Mouse (Mus musculus) embryonic facial prominence, embryonic 10.5 days (tissue): Measurements from ENCODE around the gene Cwf19l1. TPM values are rescaled to one million over a fixed set of nuclear protein-coding genes. Genes with fewer than 3 reads are reported as not detected.
"Not testable (repeated sequence)": the region's sequence is repeated elsewhere in the genome, so short reads cannot be mapped to it uniquely, and the experiment has no call there.

Source experiments
- DNase-seq: peaks from one replicate; pipeline ENCODE4 v3.0.0-alpha.2; 2017; ENCODE audit warnings: low spot score
- H3K27ac ChIP-seq: fragments of 300-500 bp; sonication (generic); replicated peaks from 2 replicates; pipeline ENCODE4 v1.5.1; 2016; ENCODE audit warnings: mild to moderate bottlenecking
- H3K27me3 ChIP-seq: fragments of 300-500 bp; sonication (generic); replicated peaks from 2 replicates; pipeline ENCODE4 v1.6.1; 2016; ENCODE audit warnings: low read depth, mild to moderate bottlenecking; ENCODE audit not compliant: poor library complexity, severe bottlenecking
- H3K36me3 ChIP-seq: fragments of 300-500 bp; sonication (generic); replicated peaks from 2 replicates; pipeline ENCODE4 v1.6.1; 2016; ENCODE audit warnings: mild to moderate bottlenecking, moderate library complexity
- H3K4me1 ChIP-seq: fragments of 300-500 bp; sonication (generic); 2 replicates; pipeline ENCODE4 v1.6.1; 2016
- H3K4me3 ChIP-seq: fragments of 300-500 bp; sonication (generic); 2 replicates; pipeline ENCODE4 v1.5.1; 2016; ENCODE audit warnings: mild to moderate bottlenecking, moderate library complexity
- H3K9me3 ChIP-seq: fragments of 300-500 bp; sonication (generic); 2 replicates; pipeline ENCODE4 v1.6.1; 2016; ENCODE audit warnings: mild to moderate bottlenecking
- WGBS: fragments of 180-500 bp; shearing (Covaris S2); methylation state at CpG from one replicate; pipeline ENCODE4 v1.1.7; 2016; 5-methylcytosine and 5-hydroxymethylcytosine counted together
- polyA plus RNA-seq: library from polyadenylated mRNA; unstranded; fragments of >200 nt; fragmentation: Nextera tagmentation; extraction: Ambion mirVana; gene quantifications from 2 replicates; pipeline ENCODE4 v1.2.1, GENCODE M21; 2016

Cwf19l1 gene
- polyA plus RNA-seq, 1 experiment from 2014 or later, result 41.1 TPM

DNA sequence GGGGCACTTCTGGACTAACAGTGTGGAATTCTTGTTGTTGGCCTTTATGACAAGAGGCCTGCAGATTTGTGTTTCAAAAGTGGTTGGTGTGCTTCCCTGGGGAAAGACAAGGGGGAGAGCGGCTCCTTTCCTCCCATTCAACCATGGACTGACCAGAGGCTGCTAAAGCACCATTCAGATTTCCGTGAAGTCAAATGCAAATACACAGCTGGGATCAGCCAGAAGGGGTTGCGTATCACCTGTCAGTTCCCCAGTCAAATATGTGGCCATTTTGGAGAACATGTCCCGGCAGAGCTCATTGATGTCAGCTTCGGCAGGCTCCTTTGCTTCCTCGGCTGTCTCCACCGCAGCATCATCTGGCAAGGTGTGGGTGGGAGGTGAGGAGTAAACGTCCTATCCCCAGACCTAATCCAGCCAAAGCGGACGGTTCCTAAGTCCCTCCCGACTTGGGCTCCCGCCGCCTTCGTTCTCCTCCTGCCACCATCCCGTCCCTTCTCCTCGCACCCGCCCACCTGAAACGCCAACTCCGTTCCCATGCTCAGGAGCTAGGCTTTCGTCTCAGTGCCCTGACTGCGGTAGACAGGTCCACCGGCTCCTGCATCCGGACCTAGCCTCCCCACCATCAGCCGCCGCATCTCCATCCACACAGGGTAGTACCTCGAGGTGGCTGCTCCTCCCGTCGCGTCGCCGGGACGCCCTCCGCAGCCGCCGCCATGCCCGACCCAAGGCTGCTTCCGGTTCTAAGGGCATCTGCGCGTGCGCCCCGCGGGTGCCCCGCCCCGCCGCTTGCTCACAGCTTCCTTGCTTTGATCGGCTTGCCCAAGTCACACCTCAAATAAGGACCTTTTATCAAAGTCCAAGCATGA, 10.3 kb upstream of the Cwf19l1 start, which contains the start of gene Bloc1s2:
Gene Bloc1s2, minus strand, starts transcription at position 745 of the 866 bp plus-strand sequence.
- Histone ChIP-seq H3K4me3 (peak within 1 kb of the TSS; percentile 87), H3K9me3 (no peaks in the 10 kb centered on the region), H3K4me1 (peaks cover 15% of the 10 kb centered on the region), H3K27me3 (no peaks in the 10 kb centered on the region; the same call in 1 of the 2 replicates), H3K36me3 (peaks cover 38% of the 10 kb centered on the region), H3K27ac (peak within 1 kb of the TSS; percentile 86)
- DNase-seq, result peak; percentile 89
- WGBS, result 3% methylated on average over 46 of the region's 46 CpGs

- peaks cover 53% of the 10 kb centered on the region for H3K36me3 ChIP-seq
Observed at GRCm38 (mm10) chr19:44144366-44144765, 8.7 kb upstream of the Cwf19l1 start.

GRCm38 (mm10) chr19:44135960-44136485, 347 bp upstream of the Cwf19l1 start:
- Histone ChIP-seq H3K36me3 (peaks cover 46% of the 10 kb centered on the region), H3K27ac (peak overlapping the region; percentile 54), H3K9me3 (no peaks in the 10 kb centered on the region), H3K27me3 (no peaks in the 10 kb centered on the region), H3K4me3 (peak overlapping the region; percentile 89), H3K4me1 (peaks cover 11% of the 10 kb centered on the region)
- WGBS, result 30% methylated on average over 7 of the region's 7 CpGs
- no peak for DNase-seq

More at GRCm38 (mm10) chr19:44144366-44144765, 8.7 kb upstream of the Cwf19l1 start:
- Histone ChIP-seq H3K4me3 (no peak overlapping the region), H3K9me3 (no peaks in the 10 kb centered on the region), H3K27ac (no peak overlapping the region), H3K27me3 (no peaks in the 10 kb centered on the region; the same call in 1 of the 2 replicates), H3K4me1 (peaks cover 15% of the 10 kb centered on the region)
- DNase-seq, result no peak
- WGBS, result 92% methylated on average over 9 of the region's 9 CpGs

- peaks cover 11% of the 10 kb centered on the region for H3K4me1 ChIP-seq
- H3K9me3 ChIP-seq, result no peaks in the 10 kb centered on the region
- peaks cover 48% of the 10 kb centered on the region for H3K36me3 ChIP-seq
- H3K4me3 ChIP-seq, result no peak overlapping the region
- no peaks in the 10 kb centered on the region for H3K27me3 ChIP-seq
- WGBS, result 91% methylated on average over 5 of the region's 5 CpGs
- DNase-seq, result no peak
- no peak overlapping the region for H3K27ac ChIP-seq
Observed at GRCm38 (mm10) chr19:44132917-44133316, 2.8 kb downstream of the Cwf19l1 start.

GRCm38 (mm10) chr19:44128560-44128959, 7.1 kb downstream of the Cwf19l1 start:
- peaks cover 88% of the 10 kb centered on the region for H3K36me3 ChIP-seq
- no peaks in the 10 kb centered on the region for H3K27me3 ChIP-seq
- no peaks in the 10 kb centered on the region for H3K9me3 ChIP-seq
- no peak overlapping the region for H3K27ac ChIP-seq
- H3K4me1 ChIP-seq, result no peaks in the 10 kb centered on the region
- DNase-seq, result no peak
- H3K4me3 ChIP-seq, result no peak overlapping the region
- WGBS, result 94% methylated on average over 2 of the region's 2 CpGs

DNA sequence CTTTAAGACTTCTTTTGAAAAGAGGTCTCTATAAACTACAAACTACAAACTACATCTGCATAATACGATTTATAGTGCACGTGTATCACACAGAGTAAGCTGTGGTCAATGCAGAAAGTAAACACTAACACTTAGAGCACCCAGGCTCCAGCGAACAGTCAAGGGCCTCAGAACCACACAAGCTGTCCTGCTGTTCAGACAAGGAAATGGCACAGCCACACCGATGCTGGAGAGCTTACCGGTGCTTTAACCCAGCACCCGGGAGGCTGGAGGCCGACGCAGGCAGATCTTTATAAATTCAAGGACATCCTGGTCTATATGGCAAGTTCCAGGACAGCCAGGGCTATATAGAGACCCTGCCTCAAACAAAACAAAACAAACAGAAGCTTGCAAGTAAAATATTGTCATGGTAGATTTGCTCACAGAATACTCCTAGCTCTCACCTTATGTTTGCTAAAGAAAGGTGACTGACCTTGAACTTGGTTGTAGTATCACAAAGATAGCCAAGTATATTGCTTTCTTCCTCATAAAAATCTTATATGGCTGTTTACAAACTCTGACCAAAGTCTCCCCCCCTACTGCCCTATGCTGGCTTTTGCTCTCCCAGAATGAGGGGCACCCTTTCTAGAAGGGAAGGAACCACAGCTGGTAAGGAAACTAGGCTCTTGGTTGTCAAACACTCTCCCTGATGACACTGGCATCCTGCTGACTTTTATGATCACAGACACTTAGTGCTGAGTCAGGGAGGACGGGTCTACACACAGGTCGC, 7.8 kb downstream of the Cwf19l1 start:
- WGBS, result 93% methylated on average over 10 of the region's 10 CpGs
- no peaks in the 10 kb centered on the region for H3K4me1 ChIP-seq

GRCm38 (mm10) chr19:44121137-44121536, 14.5 kb downstream of the Cwf19l1 start:
- WGBS, result 91% methylated on average over 7 of the region's 7 CpGs
- H3K4me3 ChIP-seq, result no peak overlapping the region
- no peak overlapping the region for H3K27ac ChIP-seq
- H3K27me3 ChIP-seq, result no peaks in the 10 kb centered on the region
- H3K4me1 ChIP-seq, result no peaks in the 10 kb centered on the region
- peaks cover 98% of the 10 kb centered on the region for H3K36me3 ChIP-seq
- no peak for DNase-seq
- H3K9me3 ChIP-seq, result no peaks in the 10 kb centered on the region

More for the DNA sequence above, 7.8 kb downstream of the Cwf19l1 start:
- peaks cover 94% of the 10 kb centered on the region for H3K36me3 ChIP-seq
- H3K27ac ChIP-seq, result no peak overlapping the region
- no peak overlapping the region for H3K4me3 ChIP-seq
- no peaks in the 10 kb centered on the region for H3K27me3 ChIP-seq
- no peaks in the 10 kb centered on the region for H3K9me3 ChIP-seq
- DNase-seq, result no peak

GRCm38 (mm10) chr19:44120686-44121085, 15.0 kb downstream of the Cwf19l1 start:
- H3K36me3 ChIP-seq, result peaks cover 98% of the 10 kb centered on the region
- DNase-seq, H3K27me3 ChIP-seq, H3K4me3 ChIP-seq, H3K4me1 ChIP-seq, H3K27ac ChIP-seq, H3K9me3 ChIP-seq: not testable (repeated sequence)
- WGBS, result 91% methylated on average over 9 of the region's 9 CpGs

DNA sequence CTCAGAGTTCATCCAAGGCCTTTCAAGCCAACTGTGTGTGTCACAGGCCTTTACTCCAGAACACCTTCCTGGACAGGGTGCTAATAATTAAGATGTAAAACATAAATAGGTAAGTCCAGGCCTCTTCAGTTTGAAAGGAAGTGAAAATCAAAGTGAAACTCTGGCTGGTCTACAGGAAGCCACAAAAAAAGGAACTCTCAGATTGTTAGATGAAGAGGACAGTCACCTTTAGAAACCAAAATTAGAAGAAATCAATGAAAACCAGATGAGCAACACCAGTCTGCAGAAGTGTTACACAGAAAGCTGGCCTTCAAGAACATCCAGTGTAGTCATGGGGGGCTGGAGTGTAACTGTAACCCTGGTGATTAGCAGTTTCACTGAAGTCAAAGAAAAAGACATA, 17.9 kb downstream of the Cwf19l1 start:
- no peaks in the 10 kb centered on the region for H3K4me1 ChIP-seq
- no peak for DNase-seq
- H3K4me3 ChIP-seq, result no peak overlapping the region
- H3K9me3 ChIP-seq, result no peaks in the 10 kb centered on the region
- no peak overlapping the region for H3K27ac ChIP-seq
- H3K27me3 ChIP-seq, result no peaks in the 10 kb centered on the region
- H3K36me3 ChIP-seq, result peaks cover 95% of the 10 kb centered on the region

DNA sequence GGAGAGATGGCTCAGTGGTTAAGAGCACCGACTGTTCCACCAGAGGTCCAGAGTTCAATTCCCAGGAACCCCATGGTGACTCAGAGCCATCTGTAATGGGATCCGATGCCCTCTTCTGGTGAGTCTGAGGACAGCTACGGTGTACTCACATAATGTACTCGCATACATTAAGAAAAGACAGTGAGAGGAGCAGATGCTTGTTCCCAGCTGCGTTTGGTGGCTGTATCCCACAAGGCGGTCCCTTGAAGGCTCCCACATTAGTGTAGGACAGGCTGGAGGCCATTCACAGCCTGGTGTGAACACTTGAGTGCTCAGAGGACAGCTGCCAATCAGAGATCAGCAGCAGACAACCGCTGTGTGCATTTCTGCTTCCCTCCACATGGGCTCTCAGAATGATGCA, 24.0 kb downstream of the Cwf19l1 start:
- peaks cover 10% of the 10 kb centered on the region for H3K4me1 ChIP-seq
- H3K27me3 ChIP-seq, result no peaks in the 10 kb centered on the region
- no peak overlapping the region for H3K4me3 ChIP-seq
- no peak overlapping the region for H3K27ac ChIP-seq
- H3K36me3 ChIP-seq, result peaks cover 74% of the 10 kb centered on the region
- peak; percentile 45 for DNase-seq
- H3K9me3 ChIP-seq, result no peaks in the 10 kb centered on the region
- WGBS, result 69% methylated on average over 7 of the region's 7 CpGs

- Histone ChIP-seq H3K4me1 (peaks cover 20% of the 10 kb centered on the region), H3K9me3 (no peaks in the 10 kb centered on the region), H3K36me3 (peaks cover 63% of the 10 kb centered on the region), H3K27me3 (no peaks in the 10 kb centered on the region), H3K27ac (no peak overlapping the region), H3K4me3 (no peak overlapping the region)
- no peak for DNase-seq
- WGBS, result 87% methylated on average over 9 of the region's 9 CpGs
Observed at GRCm38 (mm10) chr19:44110356-44110755, 25.3 kb downstream of the Cwf19l1 start.

GRCm38 (mm10) chr19:44108996-44109395, 26.7 kb downstream of the Cwf19l1 start:
- Histone ChIP-seq H3K4me1 (peaks cover 20% of the 10 kb centered on the region), H3K9me3 (no peaks in the 10 kb centered on the region), H3K27me3 (no peaks in the 10 kb centered on the region), H3K4me3 (no peak overlapping the region), H3K36me3 (peaks cover 50% of the 10 kb centered on the region), H3K27ac (no peak overlapping the region)
- no peak for DNase-seq
